Mouse (Mus musculus) urinary bladder, postnatal 10 days (tissue): Measurements from ENCODE around the gene Ppid.

Source experiments
- DNase-seq: peaks from one replicate; pipeline ENCODE4 v3.0.0; 2022; ENCODE audit warnings: low spot score

Gene Ppid

GRCm38 (mm10) chr3:79590863-79591792 is at the start of gene Ppid:
TSS of gene Ppid (plus strand) at chr3:79591342.
- DNase-seq: peak; percentile 24

- no peak for DNase-seq
Measured at GRCm38 (mm10) chr3:79542585-79542984, 48.6 kb upstream of the Ppid start.

- DNase-seq: no peak
Measured at GRCm38 (mm10) chr3:79548681-79549437, 42.3 kb upstream of the Ppid start.

- no peak for DNase-seq
Measured at GRCm38 (mm10) chr3:79549751-79550393, 41.3 kb upstream of the Ppid start.

DNA sequence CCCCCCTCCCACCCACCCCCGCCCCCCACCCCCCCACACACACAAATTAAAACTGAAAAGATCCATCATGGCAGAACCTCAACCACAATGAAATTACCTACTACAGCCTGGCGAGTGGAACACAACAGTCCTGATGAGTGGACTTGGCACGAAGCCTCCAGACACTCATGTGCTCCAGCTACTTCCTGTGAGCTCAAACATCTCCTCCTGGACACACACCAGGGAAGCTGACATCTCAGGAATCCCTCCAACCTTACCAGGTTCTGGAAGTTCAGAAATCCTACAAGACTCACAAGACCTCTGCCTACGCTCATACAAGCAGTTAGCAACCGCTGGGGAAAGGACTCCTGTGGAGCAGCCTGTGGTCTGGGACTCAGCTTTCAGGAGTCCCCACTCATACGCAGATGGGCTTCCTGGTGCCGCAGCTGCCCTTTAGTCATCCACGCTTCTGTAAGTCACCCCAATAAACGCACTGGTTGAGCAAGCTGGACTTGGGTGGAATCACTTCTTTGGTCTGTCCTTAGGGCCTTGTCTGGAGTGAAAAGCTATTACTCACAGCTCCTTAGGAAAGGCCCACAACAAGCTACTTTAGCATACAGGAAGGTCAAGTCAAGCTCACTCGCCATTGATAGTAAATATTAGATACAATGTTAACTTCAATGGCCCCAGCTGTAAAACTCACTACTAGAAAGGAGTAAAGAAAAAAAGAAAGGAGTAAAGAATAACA is 39.2 kb upstream of the Ppid start:
- DNase-seq: no peak

DNA sequence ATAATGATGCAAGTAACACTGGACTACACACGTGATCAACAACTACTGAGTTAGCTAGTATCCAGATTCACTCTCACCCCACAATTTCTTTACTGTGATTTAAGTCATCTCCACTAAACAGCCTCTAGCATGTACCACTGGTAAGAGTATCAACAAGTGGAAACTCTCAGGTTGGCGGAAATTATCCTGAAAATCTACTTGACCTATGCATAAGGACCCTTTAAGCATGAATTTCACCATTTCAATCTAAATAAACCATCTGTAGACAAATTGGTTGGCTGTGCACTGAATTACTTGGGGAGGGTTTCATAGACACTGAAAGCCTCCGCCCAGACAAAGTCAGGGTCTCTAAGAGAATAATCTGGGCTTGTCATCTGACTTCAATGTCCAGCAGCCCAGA is 37.4 kb upstream of the Ppid start:
- DNase-seq: no peak

GRCm38 (mm10) chr3:79555061-79555460 is 36.1 kb upstream of the Ppid start:
- DNase-seq: no peak

DNA sequence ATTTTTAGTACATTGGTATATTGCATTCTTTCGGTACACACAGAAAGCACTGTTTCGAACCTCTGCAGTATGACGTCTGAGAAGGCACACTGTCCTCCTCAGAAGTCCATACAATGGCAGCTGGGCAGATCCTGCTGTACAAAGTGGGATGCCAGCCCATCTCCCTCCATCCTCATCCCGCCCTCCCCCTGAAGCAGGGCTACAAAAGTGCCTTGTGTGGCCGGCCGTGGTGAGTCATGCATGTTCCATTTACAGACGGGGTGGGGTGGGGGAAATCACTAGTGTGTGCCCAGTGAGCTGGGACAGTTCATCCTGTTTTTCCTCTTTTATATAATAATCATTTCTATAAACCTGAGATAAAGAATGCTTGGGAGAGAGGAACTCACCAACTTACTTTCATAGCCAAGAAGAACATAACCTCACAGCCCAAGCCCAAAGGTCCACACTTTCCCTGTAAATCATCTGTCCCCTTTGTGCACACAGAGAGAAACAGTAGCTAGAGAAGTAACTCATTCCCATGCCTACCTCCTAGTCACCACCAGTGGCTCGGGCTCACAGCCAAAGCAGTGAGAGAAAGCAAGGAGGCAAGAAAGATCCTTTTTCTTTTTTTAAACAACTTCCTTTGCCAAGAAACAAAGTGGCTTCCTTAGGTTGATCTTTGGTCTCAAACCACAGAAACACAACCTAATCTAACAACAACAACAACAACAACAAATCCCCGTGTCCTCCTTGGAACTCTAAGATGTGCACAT is 31.9 kb upstream of the Ppid start:
- DNase-seq: no peak

- no peak for DNase-seq
Measured at GRCm38 (mm10) chr3:79559773-79560045, 31.4 kb upstream of the Ppid start.

DNA sequence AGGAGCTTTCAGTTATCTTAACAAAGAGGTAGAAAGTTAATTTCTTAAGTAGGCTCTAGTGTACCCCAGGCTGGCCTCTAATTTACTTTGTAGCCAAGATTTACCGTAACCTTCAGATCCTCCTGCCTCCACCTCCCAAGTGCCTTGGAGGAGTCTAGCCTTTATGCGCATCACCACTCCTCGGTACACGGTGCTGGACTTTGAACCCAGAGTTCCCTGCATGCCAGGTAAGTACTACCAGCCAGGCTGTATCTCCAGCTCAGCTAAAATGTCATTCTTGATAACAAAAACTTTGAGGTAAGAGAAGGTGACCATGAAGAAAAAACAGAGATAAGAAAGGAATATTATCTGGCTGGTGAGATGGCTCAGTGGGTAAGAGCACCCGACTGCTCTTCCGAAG is 30.6 kb upstream of the Ppid start:
- DNase-seq: no peak

DNA sequence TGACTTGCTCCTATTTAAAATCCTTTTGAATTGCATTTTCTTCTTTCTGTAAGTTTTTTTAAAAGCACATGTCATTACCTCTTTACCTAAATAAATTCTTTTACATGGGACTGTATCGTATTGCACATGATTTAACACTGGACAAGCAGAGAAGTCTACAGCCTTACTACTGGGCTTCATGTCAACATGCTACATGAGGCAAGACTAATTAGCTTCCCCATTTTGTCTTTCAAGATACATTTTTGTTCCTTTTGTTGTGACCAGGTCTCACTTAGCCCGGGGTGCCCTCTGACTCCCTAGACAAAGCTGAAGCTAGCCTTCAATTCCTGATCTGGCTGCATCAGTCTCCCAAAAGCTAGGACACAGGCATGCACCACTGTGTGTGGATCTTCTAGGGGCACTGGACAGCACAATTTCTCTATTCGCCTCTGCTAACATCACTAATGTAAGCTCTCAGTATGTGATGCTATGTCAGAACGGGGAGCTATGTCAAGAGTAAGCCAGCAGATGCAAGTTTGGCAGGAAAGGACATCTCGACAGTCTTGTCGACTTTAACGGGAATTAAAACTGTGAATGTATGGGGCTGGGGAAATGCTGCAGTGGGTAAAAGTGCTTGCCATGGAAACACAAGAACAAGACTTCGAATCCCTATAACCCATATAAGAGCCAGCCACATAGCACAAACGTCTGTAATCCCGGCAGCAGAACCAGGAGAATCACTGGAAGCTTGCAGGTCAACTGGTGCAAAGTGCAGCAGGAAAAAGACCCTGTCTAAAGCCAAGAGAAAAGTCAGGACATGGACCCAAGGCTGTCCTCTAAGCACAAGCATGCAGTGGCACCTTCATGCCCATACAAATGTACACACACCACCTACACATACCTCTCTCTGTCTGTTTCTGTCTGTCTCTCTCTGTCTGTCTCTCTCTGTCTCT is 29.1 kb upstream of the Ppid start:
- DNase-seq: no peak

DNA sequence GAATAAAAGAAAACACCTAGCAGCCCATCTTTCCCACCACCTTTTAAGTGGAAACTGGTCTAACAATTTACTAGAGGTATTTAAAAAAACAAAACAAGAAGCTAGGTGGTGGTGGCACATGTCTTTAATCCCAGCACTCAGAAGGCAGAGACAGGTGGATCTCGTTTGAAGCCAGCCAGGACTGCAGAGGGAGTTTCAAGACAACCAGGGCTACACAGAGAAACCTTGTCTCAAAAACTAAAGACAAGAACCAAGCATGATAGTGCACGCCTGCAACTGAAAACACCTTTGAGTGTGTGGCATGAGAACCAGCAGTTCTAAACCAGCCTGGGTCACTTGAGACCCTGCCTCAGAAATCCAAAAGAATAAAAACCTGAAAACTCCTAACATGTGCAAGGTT is 27.6 kb upstream of the Ppid start:
- DNase-seq: no peak

GRCm38 (mm10) chr3:79564875-79565606 is 26.1 kb upstream of the Ppid start:
- no peak for DNase-seq

- DNase-seq: no peak
Measured at GRCm38 (mm10) chr3:79566716-79567691, 24.1 kb upstream of the Ppid start.

DNA sequence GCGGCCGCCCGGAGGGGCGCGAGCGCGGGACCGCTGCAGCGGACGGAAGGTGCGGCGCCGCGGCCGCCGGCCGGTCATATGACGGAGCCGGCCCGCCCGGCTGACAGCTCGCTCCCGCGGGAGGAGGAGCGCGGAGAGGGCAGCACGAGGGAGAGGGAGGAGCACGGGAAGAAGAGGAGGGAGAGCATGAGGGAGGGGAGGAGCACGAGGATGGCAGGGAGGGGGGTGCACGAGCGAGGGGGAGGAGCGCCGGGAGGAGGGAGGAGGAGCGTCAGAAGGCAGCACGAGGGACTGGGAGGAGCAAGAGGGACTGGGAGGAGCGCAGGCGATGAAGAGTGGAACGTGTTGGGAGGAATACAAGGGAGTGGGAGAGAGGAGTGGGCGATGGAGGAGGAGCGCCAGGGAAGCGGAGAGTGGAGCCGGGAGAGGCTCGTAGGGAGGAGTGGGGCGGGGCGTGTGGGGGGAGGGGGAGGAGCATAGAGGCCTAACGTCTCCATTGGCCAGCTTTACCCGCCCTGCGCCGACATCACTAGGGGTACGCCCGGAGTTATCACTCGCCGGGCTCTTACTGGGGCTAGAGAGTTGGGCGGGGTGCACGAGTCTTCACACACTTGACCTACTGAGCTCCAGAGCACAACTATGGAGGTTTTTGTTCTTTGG is 23.3 kb upstream of the Ppid start, which contains the start of gene Fnip2:
TSS of gene Fnip2 (minus strand) at position 94 of the 660 bp plus-strand sequence.
- DNase-seq: peak; percentile 69

- DNase-seq: no peak
Measured at GRCm38 (mm10) chr3:79568629-79569350, 22.4 kb upstream of the Ppid start.

DNA sequence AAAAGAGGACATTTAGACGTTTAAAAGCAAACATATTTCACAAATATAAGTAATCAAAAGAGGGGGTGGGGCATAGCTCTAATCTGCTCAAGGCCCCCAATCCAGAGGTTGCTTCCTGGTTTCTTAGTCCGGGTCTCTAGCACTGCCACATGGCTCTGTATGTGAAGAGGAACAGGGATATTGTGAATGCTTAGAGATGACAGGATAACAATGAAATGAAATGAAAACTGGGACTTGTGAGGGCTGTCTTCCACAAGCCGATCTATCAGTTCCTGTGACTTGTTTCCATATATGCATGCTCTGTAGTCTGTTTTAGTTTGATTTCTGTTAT is 21.8 kb upstream of the Ppid start:
- DNase-seq: no peak
